Mouse (Mus musculus) liver, embryonic 16.5 days (tissue): ENCODE measurements around the gene Ank3. TPM values are rescaled to one million over a fixed set of nuclear protein-coding genes. Genes with fewer than 3 reads are reported as not detected.

ENCODE experiments used
- ATAC-seq: fragments of 200-750 bp; cut with Nextera tagmentation; 2 replicates; pipeline ENCODE4 v1.8.0; 2017; ENCODE audit warnings: low read depth, mild to moderate bottlenecking, moderate number of reproducible peaks, moderate library complexity
- H3K27ac ChIP-seq: fragments of 300-500 bp; sonication (generic); 2 replicates; pipeline ENCODE4 v1.5.1; 2014; ENCODE audit warnings: mild to moderate bottlenecking, low read length
- H3K27me3 ChIP-seq: fragments of 300-500 bp; sonication (generic); 2 replicates; pipeline ENCODE4 v1.6.1; 2014; ENCODE audit warnings: low read depth, low read length, mixed read lengths; ENCODE audit not compliant: control insufficient read depth, insufficient read depth
- H3K36me3 ChIP-seq: fragments of 300-500 bp; sonication (generic); 2 replicates; pipeline ENCODE4 v1.6.1; 2014; ENCODE audit warnings: mild to moderate bottlenecking; ENCODE audit not compliant: control insufficient read depth, insufficient read depth
- H3K4me1 ChIP-seq: fragments of 300-500 bp; sonication (generic); 2 replicates; pipeline ENCODE4 v1.6.1; 2014; ENCODE audit warnings: low read depth, low read length, mixed read lengths; ENCODE audit not compliant: control insufficient read depth
- H3K4me2 ChIP-seq: fragments of 300-500 bp; sonication (generic); 2 replicates; pipeline ENCODE4 v1.6.1; 2014; ENCODE audit warnings: low read depth, low read length, mixed read lengths
- H3K4me3 ChIP-seq: fragments of 300-500 bp; sonication (generic); 2 replicates; pipeline ENCODE4 v1.5.1; 2014; ENCODE audit warnings: low read depth, mild to moderate bottlenecking, low read length
- H3K9ac ChIP-seq: fragments of 300-500 bp; sonication (generic); 2 replicates; pipeline ENCODE4 v1.6.1; 2014; ENCODE audit warnings: low read depth, low read length
- H3K9me3 ChIP-seq: fragments of 300-500 bp; sonication (generic); replicated peaks from 2 replicates; pipeline ENCODE4 v1.6.1; 2016; ENCODE audit warnings: low read length; ENCODE audit not compliant: control insufficient read depth
- WGBS: fragments of 180-500 bp; shearing (Covaris S2); extraction: QIAGEN DNeasy Blood & Tissue Kit; methylation state at CpG from one replicate; pipeline ENCODE4 v1.1.7; 2014; ENCODE audit not compliant: insufficient replicate concordance; 5-methylcytosine and 5-hydroxymethylcytosine counted together
- polyA plus RNA-seq: library from polyadenylated mRNA; unstranded; fragments of >200 nt; fragmentation: Nextera tagmentation; extraction: Ambion mirVana; gene quantifications from 2 replicates; pipeline ENCODE4 v1.2.1, GENCODE M21; 2015

Ank3 gene
- polyA plus RNA-seq, 1 experiment from 2014 or later = 14.0 TPM

GRCm38 (mm10) chr10:69581525-69581924, 183.0 kb downstream of the Ank3 start:
- Histone ChIP-seq H3K27me3 (no peaks in the 10 kb centered on the region), H3K4me2 (no peak overlapping the region), H3K4me1 (no peaks in the 10 kb centered on the region; the same call in none of the 2 replicates), H3K27ac (no peak overlapping the region), H3K9me3 (no peaks in the 10 kb centered on the region), H3K9ac (no peak overlapping the region), H3K36me3 (no peaks in the 10 kb centered on the region), H3K4me3 (no peak overlapping the region)
- no peak for ATAC-seq
- 47% methylated on average over 2 of the region's 2 CpGs for WGBS

GRCm38 (mm10) chr10:69583874-69584481, 185.4 kb downstream of the Ank3 start:
- Histone ChIP-seq H3K27me3 (no peaks in the 10 kb centered on the region), H3K36me3 (no peaks in the 10 kb centered on the region), H3K9me3 (no peaks in the 10 kb centered on the region), H3K27ac (0 out of 2 replicates have a peak overlapping the region, but pooled peaks have one; percentile 34), H3K4me3 (no peak overlapping the region), H3K4me2 (no peak overlapping the region), H3K4me1 (no peaks in the 10 kb centered on the region; the same call in none of the 2 replicates), H3K9ac (no peak overlapping the region)
- peak; percentile 87 for ATAC-seq
- 47% methylated on average over 11 of the region's 11 CpGs for WGBS

GRCm38 (mm10) chr10:69584566-69584965, 186.0 kb downstream of the Ank3 start:
- Histone ChIP-seq H3K27me3 (no peaks in the 10 kb centered on the region), H3K36me3 (no peaks in the 10 kb centered on the region), H3K27ac (no peak overlapping the region), H3K4me1 (no peaks in the 10 kb centered on the region; the same call in none of the 2 replicates), H3K9ac (no peak overlapping the region), H3K9me3 (no peaks in the 10 kb centered on the region), H3K4me2 (no peak overlapping the region), H3K4me3 (no peak overlapping the region)
- WGBS = 78% methylated on average over 5 of the region's 5 CpGs
- no peak for ATAC-seq

GRCm38 (mm10) chr10:69585271-69585670, 186.7 kb downstream of the Ank3 start:
- 56% methylated on average over 3 of the region's 3 CpGs for WGBS

GRCm38 (mm10) chr10:69594186-69595131, 195.9 kb downstream of the Ank3 start:
- H3K4me2 ChIP-seq = no peak overlapping the region
- no peak for ATAC-seq

More at GRCm38 (mm10) chr10:69585271-69585670, 186.7 kb downstream of the Ank3 start:
- H3K4me2 ChIP-seq = no peak overlapping the region
- H3K27ac ChIP-seq = no peak overlapping the region
- H3K27me3 ChIP-seq = no peaks in the 10 kb centered on the region
- no peak for ATAC-seq
- H3K4me1 ChIP-seq = no peaks in the 10 kb centered on the region; the same call in none of the 2 replicates
- no peak overlapping the region for H3K4me3 ChIP-seq
- no peaks in the 10 kb centered on the region for H3K9me3 ChIP-seq
- H3K9ac ChIP-seq = no peak overlapping the region
- no peaks in the 10 kb centered on the region for H3K36me3 ChIP-seq

GRCm38 (mm10) chr10:69595487-69595886, 196.9 kb downstream of the Ank3 start:
- Histone ChIP-seq H3K4me2 (no peak overlapping the region), H3K36me3 (no peaks in the 10 kb centered on the region), H3K9me3 (no peaks in the 10 kb centered on the region), H3K4me3 (no peak overlapping the region), H3K9ac (no peak overlapping the region), H3K27ac (no peak overlapping the region), H3K4me1 (no peaks in the 10 kb centered on the region), H3K27me3 (no peaks in the 10 kb centered on the region)
- WGBS = 63% methylated on average over 5 of the region's 5 CpGs
- ATAC-seq = no peak

More at GRCm38 (mm10) chr10:69594186-69595131, 195.9 kb downstream of the Ank3 start:
- H3K9me3 ChIP-seq = no peaks in the 10 kb centered on the region
- H3K27ac ChIP-seq = no peak overlapping the region
- H3K4me3 ChIP-seq = no peak overlapping the region
- no peak overlapping the region for H3K9ac ChIP-seq
- 39% methylated on average over 15 of the region's 15 CpGs for WGBS
- H3K27me3 ChIP-seq = no peaks in the 10 kb centered on the region
- no peaks in the 10 kb centered on the region for H3K36me3 ChIP-seq
- no peaks in the 10 kb centered on the region for H3K4me1 ChIP-seq

- H3K9ac ChIP-seq = no peak overlapping the region
- 60% methylated on average over 3 of the region's 3 CpGs for WGBS
- H3K4me3 ChIP-seq = no peak overlapping the region
- H3K4me2 ChIP-seq = no peak overlapping the region
- ATAC-seq = no peak
- no peaks in the 10 kb centered on the region for H3K27me3 ChIP-seq
- H3K4me1 ChIP-seq = no peaks in the 10 kb centered on the region
- no peak overlapping the region for H3K27ac ChIP-seq
- H3K36me3 ChIP-seq = no peaks in the 10 kb centered on the region
- no peaks in the 10 kb centered on the region for H3K9me3 ChIP-seq
These were observed 202.9 kb downstream of the Ank3 start for GRCm38 (mm10) chr10:69601471-69601870.

GRCm38 (mm10) chr10:69602711-69603110, 204.1 kb downstream of the Ank3 start:
- no peak overlapping the region for H3K9ac ChIP-seq
- H3K27ac ChIP-seq = no peak overlapping the region
- H3K36me3 ChIP-seq = no peaks in the 10 kb centered on the region
- whole genome bisulfite sequencing = 60% methylated on average over 1 of the region's 1 CpGs
- H3K4me3 ChIP-seq = no peak overlapping the region
- no peaks in the 10 kb centered on the region for H3K27me3 ChIP-seq
- ATAC-seq = no peak
- H3K4me1 ChIP-seq = no peaks in the 10 kb centered on the region
- H3K9me3 ChIP-seq = no peaks in the 10 kb centered on the region
- no peak overlapping the region for H3K4me2 ChIP-seq

GRCm38 (mm10) chr10:69604609-69605008, 206.0 kb downstream of the Ank3 start:
- WGBS = 56% methylated on average over 6 of the region's 6 CpGs
- Histone ChIP-seq H3K9ac (no peak overlapping the region), H3K4me1 (no peaks in the 10 kb centered on the region), H3K9me3 (no peaks in the 10 kb centered on the region), H3K36me3 (no peaks in the 10 kb centered on the region), H3K27me3 (no peaks in the 10 kb centered on the region), H3K27ac (no peak overlapping the region), H3K4me2 (no peak overlapping the region), H3K4me3 (no peak overlapping the region)
- no peak for ATAC-seq
